Mouse (Mus musculus): Measurements from ENCODE around the gene Apoa2. TPM values are rescaled to one million over a fixed set of nuclear protein-coding genes. Genes with fewer than 3 reads are reported as not detected.

Gene Apoa2
- polyA plus RNA-seq (2012; ENCODE audit: low replicate concordance): not detected in 2 replicates

GRCm38 (mm10) chr1:171224857-171225256 is at the start of gene Apoa2:
Gene Apoa2 (plus strand): TSS chr1:171225054.

GRCm38 (mm10) chr1:171195887-171196397 is 28.9 kb upstream of the Apoa2 start, which contains the start of gene Pcp4l1:
Gene Pcp4l1 (minus strand): TSS chr1:171196268.

GRCm38 (mm10) chr1:171213801-171214496 is 10.9 kb upstream of the Apoa2 start, which contains the start of gene Nr1i3:
Gene Nr1i3 (plus strand): TSS chr1:171213970.

GRCm38 (mm10) chr1:171222238-171223155 is 2.4 kb upstream of the Apoa2 start, which contains the start of gene Tomm40l:
Gene Tomm40l (minus strand): TSS chr1:171222514.

GRCm38 (mm10) chr1:171234126-171234525 is 9.3 kb downstream of the Apoa2 start, which contains the start of gene Fcer1g:
Gene Fcer1g (minus strand): TSS chr1:171234365.

GRCm38 (mm10) chr1:171249913-171250600 is 25.2 kb downstream of the Apoa2 start, which contains the start of gene Adamts4:
Gene Adamts4 (plus strand): TSS chr1:171250421.

GRCm38 (mm10) chr1:171250680-171251593 is 26.1 kb downstream of the Apoa2 start, which contains the start of gene Ndufs2:
Gene Ndufs2 (minus strand): TSS chr1:171251388.

GRCm38 (mm10) chr1:171269848-171270572 is 45.2 kb downstream of the Apoa2 start, which contains the start of gene B4galt3:
Gene B4galt3 (plus strand): TSS chr1:171270328.

Other genes with a start within 250 kb of the Apoa2 start
- 0.93 and 7.7 TPM in 2 replicates for gene Fcgr2b, start 248.5 kb upstream of the Apoa2 start, polyA plus RNA-seq (2012; ENCODE audit: low replicate concordance)
- 0.89 and 1.4 TPM in 2 replicates for gene Fcgr4, start 206.1 kb upstream of the Apoa2 start, polyA plus RNA-seq (2012; ENCODE audit: low replicate concordance)
- 1.6 and 2.1 TPM in 2 replicates for gene Fcgr3, start 160.1 kb upstream of the Apoa2 start, polyA plus RNA-seq (2012; ENCODE audit: low replicate concordance)
- 0.93 and 2.2 TPM in 2 replicates for gene Cfap126, start 111.1 kb upstream of the Apoa2 start, polyA plus RNA-seq (2012; ENCODE audit: low replicate concordance)
- gene Sdhc, start 74.5 kb upstream of the Apoa2 start, polyA plus RNA-seq (2012; ENCODE audit: low replicate concordance): 3.4 and 36.9 TPM in 2 replicates
- not detected in 2 replicates for gene Mpz, start 74.3 kb upstream of the Apoa2 start, polyA plus RNA-seq (2012; ENCODE audit: low replicate concordance)
- 0.62 and 0.98 TPM in 2 replicates for gene Pcp4l1, start 28.8 kb upstream of the Apoa2 start, polyA plus RNA-seq (2012; ENCODE audit: low replicate concordance)
- gene Nr1i3, start 11.1 kb upstream of the Apoa2 start, polyA plus RNA-seq (2012; ENCODE audit: low replicate concordance): not detected in 2 replicates
- 26.4 and 37.3 TPM in 2 replicates for gene Tomm40l, start 2.5 kb upstream of the Apoa2 start, polyA plus RNA-seq (2012; ENCODE audit: low replicate concordance)
- gene Fcer1g, start 9.3 kb downstream of the Apoa2 start, polyA plus RNA-seq (2012; ENCODE audit: low replicate concordance): 4.7 and 8.4 TPM in 2 replicates
- 0.84 and 2.4 TPM in 2 replicates for gene Adamts4, start 25.4 kb downstream of the Apoa2 start, polyA plus RNA-seq (2012; ENCODE audit: low replicate concordance)
- gene Ndufs2, start 26.3 kb downstream of the Apoa2 start, polyA plus RNA-seq (2012; ENCODE audit: low replicate concordance): 38.4 and 41.1 TPM in 2 replicates
- gene B4galt3, start 45.3 kb downstream of the Apoa2 start, polyA plus RNA-seq (2012; ENCODE audit: low replicate concordance): 42.5 and 71.9 TPM in 2 replicates
- gene Ppox, start 56.1 kb downstream of the Apoa2 start, polyA plus RNA-seq (2012; ENCODE audit: low replicate concordance): 169 and 176 TPM in 2 replicates
- gene Usp21, start 62.9 kb downstream of the Apoa2 start, polyA plus RNA-seq (2012; ENCODE audit: low replicate concordance): 127 and 157 TPM in 2 replicates
- gene Ufc1, start 70.0 kb downstream of the Apoa2 start, polyA plus RNA-seq (2012; ENCODE audit: low replicate concordance): 14.2 and 23.6 TPM in 2 replicates
- 5.3 and 15.7 TPM in 2 replicates for gene Dedd, start 104.1 kb downstream of the Apoa2 start, polyA plus RNA-seq (2012; ENCODE audit: low replicate concordance)
- 4.9 and 11.5 TPM in 2 replicates for gene Nit1, start 120.6 kb downstream of the Apoa2 start, polyA plus RNA-seq (2012; ENCODE audit: low replicate concordance)
- gene Pfdn2, start 120.6 kb downstream of the Apoa2 start, polyA plus RNA-seq (2012; ENCODE audit: low replicate concordance): 5.4 and 7.4 TPM in 2 replicates
- 0.22 and 0.81 TPM in 2 replicates for gene Klhdc9, start 135.7 kb downstream of the Apoa2 start, polyA plus RNA-seq (2012; ENCODE audit: low replicate concordance)
- gene Nectin4, start 145.0 kb downstream of the Apoa2 start, polyA plus RNA-seq (2012; ENCODE audit: low replicate concordance): 0.87 and 1.1 TPM in 2 replicates
- gene Arhgap30, start 163.9 kb downstream of the Apoa2 start, polyA plus RNA-seq (2012; ENCODE audit: low replicate concordance): 30.2 and 30.6 TPM in 2 replicates
- gene Usf1, start 186.3 kb downstream of the Apoa2 start, polyA plus RNA-seq (2012; ENCODE audit: low replicate concordance): 16.5 and 28.1 TPM in 2 replicates
- gene Tstd1, start 193.8 kb downstream of the Apoa2 start, polyA plus RNA-seq (2012; ENCODE audit: low replicate concordance): not detected in 2 replicates
- 0.45 and 8.3 TPM in 2 replicates for gene F11r, start 212.5 kb downstream of the Apoa2 start, polyA plus RNA-seq (2012; ENCODE audit: low replicate concordance)